Mouse (Mus musculus): ENCODE measurements around the gene Nkiras1.
"Not testable (repeated sequence)": the region's sequence is repeated elsewhere in the genome, so short reads cannot be mapped to it uniquely, and the experiment has no call there.

Nkiras1 gene

GRCm38 (mm10) chr14:18270529-18271441, at the start of gene Nkiras1, which contains the start of gene Rpl15:
Nkiras1 (plus strand) TSS chr14:18271136.
Rpl15 (minus strand) TSS chr14:18271391.
- in situ Hi-C loops (cut with MboI, MseI), result no loop called here

GRCm38 (mm10) chr14:18221977-18222376, 49.0 kb upstream of the Nkiras1 start:
- in situ Hi-C loops (cut with MboI, MseI), result no loop called here

GRCm38 (mm10) chr14:18225431-18225830, 45.5 kb upstream of the Nkiras1 start:
- in situ Hi-C loops (cut with MboI, MseI), result not testable (repeated sequence)

GRCm38 (mm10) chr14:18226181-18226580, 44.8 kb upstream of the Nkiras1 start:
- in situ Hi-C loops (cut with MboI, MseI), result not testable (repeated sequence)

GRCm38 (mm10) chr14:18229751-18230150, 41.2 kb upstream of the Nkiras1 start:
- in situ Hi-C loops (cut with MboI, MseI), result not testable (repeated sequence)

- in situ Hi-C loops (cut with MboI, MseI), result not testable (repeated sequence)
Observed at GRCm38 (mm10) chr14:18231866-18232265, 39.1 kb upstream of the Nkiras1 start.

GRCm38 (mm10) chr14:18233076-18233475, 37.9 kb upstream of the Nkiras1 start:
- in situ Hi-C loops (cut with MboI, MseI), result no loop called here

- in situ Hi-C loops (cut with MboI, MseI), result no loop called here
Observed at GRCm38 (mm10) chr14:18233981-18234960, 36.7 kb upstream of the Nkiras1 start.

- in situ Hi-C loops (cut with MboI, MseI), result not testable (repeated sequence)
Observed at GRCm38 (mm10) chr14:18236496-18237235, 34.3 kb upstream of the Nkiras1 start.

- in situ Hi-C loops (cut with MboI, MseI), result no loop called here
Observed at GRCm38 (mm10) chr14:18237381-18237780, 33.6 kb upstream of the Nkiras1 start.

GRCm38 (mm10) chr14:18238131-18238749, 32.7 kb upstream of the Nkiras1 start:
- in situ Hi-C loops (cut with MboI, MseI), result no loop called here

- in situ Hi-C loops (cut with MboI, MseI), result no loop called here
Observed at GRCm38 (mm10) chr14:18238750-18239731, 31.9 kb upstream of the Nkiras1 start, which contains the start of gene Nr1d2. Nr1d2 (minus strand) TSS chr14:18239127.

- in situ Hi-C loops (cut with MboI, MseI), result no loop called here
Observed at GRCm38 (mm10) chr14:18240132-18240531, 30.8 kb upstream of the Nkiras1 start.

GRCm38 (mm10) chr14:18241786-18242185, 29.1 kb upstream of the Nkiras1 start:
- in situ Hi-C loops (cut with MboI, MseI), result no loop called here

GRCm38 (mm10) chr14:18242638-18243130, 28.3 kb upstream of the Nkiras1 start:
- in situ Hi-C loops (cut with MboI, MseI), result no loop called here

GRCm38 (mm10) chr14:18261203-18261602, 9.7 kb upstream of the Nkiras1 start:
- in situ Hi-C loops (cut with MboI, MseI), result no loop called here

- in situ Hi-C loops (cut with MboI, MseI), result no loop called here
Observed at GRCm38 (mm10) chr14:18263427-18263826, 7.5 kb upstream of the Nkiras1 start.

GRCm38 (mm10) chr14:18269947-18270528, 898 bp upstream of the Nkiras1 start:
- in situ Hi-C loops (cut with MboI, MseI), result not testable (repeated sequence)

GRCm38 (mm10) chr14:18271666-18272065, 730 bp downstream of the Nkiras1 start:
- in situ Hi-C loops (cut with MboI, MseI), result no loop called here
